Mouse (Mus musculus) T-helper 17 cell (primary cell): ENCODE data around the gene Gga2.

Experiments
- in situ Hi-C, 2 experiments: fragments of 300-600 bp; cut with MboI, MseI; formaldehyde crosslinking; loops; 1 replicate in 1 of 2; 2 replicates in 1 of 2; pipeline ENCODE4 v1.15.1; 2025; ENCODE audit warnings: high pct_unique_total_duplicates in 2 of 2

The Gga2 gene

GRCm38 (mm10) chr7:122012370-122012769 is 8.7 kb downstream of the Gga2 start:
- in situ Hi-C loops: no loop called here

DNA sequence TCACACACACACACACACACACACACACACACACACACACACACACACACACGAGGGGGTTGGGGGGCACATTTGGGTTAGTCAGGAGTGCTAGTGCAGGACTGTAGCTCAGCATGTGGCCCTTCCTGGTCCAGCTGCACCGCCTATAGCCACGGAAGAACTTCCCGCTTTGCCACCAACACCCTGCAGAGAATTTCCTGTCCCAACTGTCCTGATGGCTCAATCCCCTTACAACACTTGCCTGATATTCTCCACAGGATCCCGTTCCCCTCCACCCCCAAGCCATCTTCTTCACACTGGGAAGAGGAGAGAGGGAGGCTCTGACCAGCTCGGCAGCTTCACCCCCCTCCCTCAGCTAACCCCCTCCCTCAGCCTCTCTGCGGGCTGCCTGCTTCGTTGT is 20.6 kb downstream of the Gga2 start:
- in situ Hi-C loops: loop anchor here in 1 of 2 experiments (10.0 kb wide), 1 partner anchor 1294 kb away; no protein-coding TSS in a partner anchor

GRCm38 (mm10) chr7:121995961-121996360 is 25.1 kb downstream of the Gga2 start:
- in situ Hi-C loops: no loop called here

DNA sequence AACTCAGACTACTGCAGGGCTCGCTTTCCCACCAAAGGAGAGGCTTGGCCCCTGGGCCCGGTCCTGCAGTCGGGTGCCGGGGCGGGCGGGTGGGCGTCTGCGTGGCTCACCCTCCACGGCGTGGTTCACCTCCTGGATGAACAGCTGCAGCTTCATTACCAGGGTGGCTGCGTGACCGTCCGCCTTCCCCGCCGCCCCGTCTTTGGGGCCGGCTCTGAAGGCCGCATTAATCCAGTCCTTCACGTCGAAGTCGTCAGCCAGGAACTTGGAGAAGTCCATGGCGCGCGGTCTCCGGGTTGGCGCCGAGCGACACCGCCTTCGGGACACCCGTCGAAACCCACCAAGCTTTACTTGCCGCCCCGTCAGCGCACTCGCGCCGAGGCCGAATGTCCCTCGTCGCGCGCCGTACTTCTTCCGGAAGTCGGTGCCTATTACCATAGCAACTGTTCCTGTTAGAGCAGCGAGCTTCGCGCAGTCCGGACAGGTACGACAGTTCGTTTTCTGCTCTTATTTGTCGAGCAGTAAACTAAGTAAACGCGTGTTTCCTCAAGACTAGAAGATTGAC is 39.6 kb downstream of the Gga2 start, which contains the start of gene Cog7:
Cog7 (minus strand) TSS at position 405 of the 565 bp plus-strand sequence.
- in situ Hi-C loops: loop anchor here in 1 of 2 experiments (5.0 kb wide), 1 partner anchor 1134 kb away; no protein-coding TSS in a partner anchor

GRCm38 (mm10) chr7:121975031-121975430 is 46.0 kb downstream of the Gga2 start:
- in situ Hi-C loops: loop anchor here in 1 of 2 experiments (5.0 kb wide), 1 partner anchor 243 kb away; the partner anchor contains the start of gene Scnn1g

- in situ Hi-C loops: no loop called here
Observed at GRCm38 (mm10) chr7:121971698-121972097, 49.3 kb downstream of the Gga2 start.

- in situ Hi-C loops: no loop called here
Observed at GRCm38 (mm10) chr7:121970250-121970649, 50.8 kb downstream of the Gga2 start.

- in situ Hi-C loops: loop anchor here in 1 of 2 experiments (5.0 kb wide), 1 partner anchor 232 kb away; no protein-coding TSS in a partner anchor
Observed at GRCm38 (mm10) chr7:121968816-121969215, 52.2 kb downstream of the Gga2 start.

DNA sequence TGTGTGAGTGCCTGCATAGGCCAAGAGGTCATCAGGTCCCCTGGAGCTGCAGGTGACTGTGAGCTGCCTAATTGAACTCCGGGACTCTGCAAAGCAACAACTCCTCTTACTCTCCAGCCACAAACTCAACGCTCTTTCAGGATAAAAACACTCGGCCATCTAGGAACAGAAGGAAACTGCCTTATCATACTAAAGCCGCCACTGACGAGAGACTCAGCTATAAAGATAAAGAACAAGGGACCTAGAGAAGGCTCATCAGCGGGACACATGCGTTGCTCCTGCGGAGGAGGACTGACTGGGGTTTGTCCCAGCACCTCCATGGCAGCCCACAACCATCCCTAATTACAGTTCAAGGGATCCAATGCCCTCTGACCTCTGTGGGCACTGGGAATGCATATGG is 52.8 kb downstream of the Gga2 start:
- in situ Hi-C loops: loop anchor here in 1 of 2 experiments (5.0 kb wide), 1 partner anchor 231 kb away; no protein-coding TSS in a partner anchor

DNA sequence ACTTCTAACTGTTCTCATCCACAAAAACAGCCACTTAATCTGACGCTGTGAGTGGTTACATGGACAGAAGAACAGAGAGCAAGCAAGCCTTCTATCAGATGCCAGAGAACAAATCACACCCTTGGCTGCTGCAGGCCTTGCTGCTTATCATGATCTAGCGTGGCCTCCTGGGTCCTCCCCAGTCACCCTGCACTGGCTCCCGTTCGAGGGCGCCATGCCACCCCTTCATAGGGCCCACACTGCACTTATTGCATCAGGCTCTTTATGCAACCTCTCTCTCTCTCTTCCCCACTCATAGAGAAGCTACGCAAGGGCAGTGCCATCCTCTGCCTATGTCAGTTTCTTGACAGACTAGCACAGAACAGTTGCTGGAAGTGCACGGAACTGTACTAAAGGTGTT is 54.9 kb downstream of the Gga2 start:
- in situ Hi-C loops: loop anchor here in 1 of 2 experiments (5.0 kb wide), 1 partner anchor 229 kb away; no protein-coding TSS in a partner anchor

GRCm38 (mm10) chr7:121963883-121964398 is 57.1 kb downstream of the Gga2 start:
- in situ Hi-C loops: no loop called here

GRCm38 (mm10) chr7:121962571-121962959 is 58.5 kb downstream of the Gga2 start:
- in situ Hi-C loops: no loop called here

DNA sequence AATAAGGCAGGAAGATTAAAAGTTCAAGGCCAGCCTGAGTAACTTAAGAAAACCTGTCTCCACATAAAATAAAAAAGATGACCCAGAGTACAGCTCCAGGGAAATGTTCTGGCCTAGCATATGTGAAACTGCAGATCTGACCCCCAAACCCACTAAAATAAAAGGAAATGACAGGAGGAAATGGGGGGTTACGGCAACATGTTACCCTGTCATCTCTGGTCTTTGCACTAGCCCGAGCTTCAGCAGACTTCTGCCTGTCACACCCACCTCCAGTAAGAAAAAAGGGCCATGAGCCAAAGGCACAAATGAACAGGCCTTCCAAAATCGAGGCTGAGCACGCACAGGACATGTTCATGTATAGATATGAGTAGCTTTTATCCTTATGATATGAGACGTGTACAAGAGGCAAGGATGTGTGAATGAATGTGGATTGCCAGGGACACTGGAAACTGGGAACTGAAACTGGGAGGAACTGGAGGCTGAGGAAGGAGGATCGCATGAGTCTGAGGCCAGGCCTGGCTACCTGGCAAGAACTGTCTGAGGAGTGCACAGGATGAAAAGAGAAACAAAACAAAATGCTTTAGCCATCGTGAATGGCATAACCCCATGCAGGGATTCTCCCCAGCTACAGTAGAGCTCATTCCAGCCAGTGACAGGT is 59.0 kb downstream of the Gga2 start:
- in situ Hi-C loops: no loop called here

- in situ Hi-C loops: no loop called here
Observed at GRCm38 (mm10) chr7:121955802-121956201, 65.2 kb downstream of the Gga2 start.

DNA sequence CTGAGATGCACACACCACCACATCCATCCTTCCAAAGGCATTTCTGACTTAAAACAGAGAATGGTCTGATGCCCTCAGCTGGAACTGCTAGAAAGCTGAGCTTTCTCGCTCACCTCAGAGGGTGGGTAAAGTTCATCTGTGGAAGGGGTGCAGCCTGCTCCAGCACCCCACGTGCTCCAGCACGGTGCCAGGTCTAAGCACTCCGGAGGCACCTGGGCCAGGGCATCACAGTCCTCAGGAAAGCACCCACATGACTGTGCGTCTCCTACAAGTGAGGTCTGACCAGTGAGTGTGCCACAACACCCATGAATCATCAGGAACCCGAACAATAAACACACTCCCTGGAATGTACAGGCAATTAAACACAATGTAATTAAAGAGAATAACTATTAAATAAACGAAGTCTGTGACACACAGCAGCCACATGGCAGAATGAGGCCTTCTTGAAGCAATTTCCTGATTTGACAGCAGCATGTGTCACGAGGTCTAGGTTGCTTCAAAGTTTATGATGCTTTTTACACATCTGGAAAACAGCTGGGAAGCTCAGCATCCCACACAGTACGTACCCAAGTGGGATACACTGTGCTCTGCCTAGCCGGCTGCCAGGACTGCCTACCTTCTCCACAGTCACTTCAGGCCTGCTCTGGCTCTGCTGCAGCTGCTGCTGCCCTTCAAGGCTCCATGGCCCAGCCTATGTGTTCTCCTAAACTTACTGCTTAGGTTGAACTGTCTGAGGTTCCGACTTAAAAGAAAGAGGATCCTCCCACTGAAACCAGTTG is 65.9 kb downstream of the Gga2 start:
- in situ Hi-C loops: no loop called here

DNA sequence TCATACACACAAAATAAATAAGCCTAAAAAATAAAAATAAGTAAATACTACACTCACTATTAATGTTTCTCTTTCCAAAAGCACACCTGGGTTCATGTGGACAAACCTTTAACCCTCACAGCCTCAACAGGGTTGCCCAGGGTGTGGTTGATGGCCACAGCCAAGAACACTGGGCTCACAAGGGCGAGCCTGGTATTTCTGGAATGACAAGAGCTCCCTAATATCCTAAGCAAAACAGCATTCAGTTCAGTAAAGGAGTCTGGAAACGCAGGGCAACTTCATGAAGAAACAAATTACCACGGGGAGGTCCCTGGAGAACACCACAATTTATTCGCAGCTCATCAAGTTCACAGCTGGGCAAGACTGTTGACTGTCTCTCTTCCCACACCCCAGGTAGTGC is 73.5 kb downstream of the Gga2 start:
- in situ Hi-C loops: no loop called here

DNA sequence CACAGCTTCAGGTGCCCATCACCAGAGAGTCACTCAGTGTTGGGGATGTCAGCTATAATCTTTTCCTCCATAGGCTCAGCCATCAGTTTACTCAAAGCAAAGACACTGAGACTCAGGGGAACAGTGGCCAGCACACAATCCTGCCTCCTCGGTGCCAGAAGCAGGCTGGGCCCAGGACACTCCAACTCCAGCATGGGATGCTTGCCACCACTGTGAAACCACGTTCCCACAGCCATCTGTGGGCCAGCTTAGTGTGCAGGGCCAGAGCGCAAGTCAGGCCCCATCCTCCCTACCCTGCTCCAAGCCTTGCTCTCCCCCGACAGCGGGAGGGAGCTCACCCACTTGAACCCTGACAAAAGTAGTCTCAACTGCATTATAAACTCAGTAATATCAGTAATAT is 74.8 kb downstream of the Gga2 start:
- in situ Hi-C loops: no loop called here

DNA sequence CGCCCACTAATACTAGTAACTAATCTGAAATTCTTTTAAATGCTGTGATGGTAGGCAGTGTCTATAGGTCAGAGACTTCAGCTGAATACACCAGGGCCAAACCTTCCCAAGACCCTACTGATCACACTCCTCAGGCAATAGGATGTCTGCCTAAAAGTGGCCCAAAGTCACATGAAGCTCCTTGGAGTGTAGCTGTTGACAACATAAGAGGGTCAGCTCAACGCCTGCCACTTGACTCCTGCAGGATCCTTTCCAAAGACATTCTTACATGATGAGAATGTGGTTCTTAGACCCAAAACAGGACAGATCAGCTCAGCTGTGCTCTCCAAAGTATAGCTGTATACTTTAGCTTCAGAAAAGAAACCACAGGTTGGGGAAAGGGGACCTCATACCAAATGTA is 78.7 kb downstream of the Gga2 start:
- in situ Hi-C loops: no loop called here

GRCm38 (mm10) chr7:121941640-121942039 is 79.4 kb downstream of the Gga2 start:
- in situ Hi-C loops: no loop called here

GRCm38 (mm10) chr7:121941016-121941415 is 80.0 kb downstream of the Gga2 start:
- in situ Hi-C loops: no loop called here

DNA sequence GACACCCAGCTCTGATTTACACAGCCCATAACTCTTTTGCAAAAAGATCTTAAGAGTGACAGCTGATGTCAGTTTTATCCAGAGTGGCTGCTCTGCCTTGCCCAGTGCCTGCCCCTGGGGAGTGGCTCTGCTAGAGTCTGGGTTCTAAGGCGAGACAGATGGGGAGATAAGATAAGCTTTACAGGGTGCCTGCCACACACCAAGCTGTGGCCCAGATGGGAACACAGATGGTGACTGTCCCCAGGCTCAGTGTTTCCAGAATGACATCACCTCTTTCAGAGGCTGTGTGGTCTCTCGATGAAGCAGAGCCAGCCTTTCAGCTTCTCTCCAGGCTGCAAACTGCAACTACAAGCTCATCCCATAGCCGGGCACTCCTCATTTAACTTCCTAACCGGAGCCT is 81.3 kb downstream of the Gga2 start:
- in situ Hi-C loops: no loop called here

GRCm38 (mm10) chr7:121939244-121939643 is 81.8 kb downstream of the Gga2 start:
- in situ Hi-C loops: no loop called here
